Mouse (Mus musculus): Measurements from ENCODE around the gene Alg9.
A peak's percentile ranks its signal among the peaks of the same experiment; 100 is the strongest.

The Alg9 gene

GRCm38 (mm10) chr9:50774991-50775612, at the start of gene Alg9, which contains the start of gene 1110032A03Rik:
TSS of gene Alg9 (plus strand) at chr9:50775019.
TSS of gene 1110032A03Rik (minus strand) at chr9:50775520.
- peak; percentile 78 to 84 for DNase-seq (ENCODE audit: low spot score in 2 of 2)

GRCm38 (mm10) chr9:50725921-50726590, 48.8 kb upstream of the Alg9 start:
- no peak for DNase-seq (ENCODE audit: low spot score in 2 of 2)

GRCm38 (mm10) chr9:50727171-50727924, 47.5 kb upstream of the Alg9 start:
- peak; percentile 51 to 57 for DNase-seq (ENCODE audit: low spot score in 2 of 2)

- peak; percentile 81 to 87 for DNase-seq (ENCODE audit: low spot score in 2 of 2)
Measured at GRCm38 (mm10) chr9:50727925-50728651, 46.7 kb upstream of the Alg9 start.

DNA sequence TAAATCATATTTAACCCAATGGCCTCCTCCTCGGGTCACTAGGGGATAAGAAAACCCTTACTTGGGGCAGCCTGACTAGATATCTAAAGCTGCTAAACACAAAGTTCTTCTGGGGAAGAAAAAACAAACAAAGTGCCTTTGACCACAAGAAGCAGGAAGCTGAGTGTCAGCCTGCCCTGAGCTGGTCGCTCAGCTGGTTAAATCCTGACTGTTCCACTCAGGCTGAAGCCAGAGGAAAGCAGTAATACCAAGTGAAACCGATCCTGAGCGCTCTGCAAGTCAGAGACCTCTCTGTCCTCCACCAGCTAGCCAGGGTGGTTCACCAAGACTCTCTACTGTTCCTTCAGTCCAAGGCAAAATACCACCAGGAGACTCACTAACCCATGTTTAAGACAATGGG, 45.2 kb upstream of the Alg9 start:
- DNase-seq (ENCODE audit: low spot score in 2 of 2) = no peak

DNA sequence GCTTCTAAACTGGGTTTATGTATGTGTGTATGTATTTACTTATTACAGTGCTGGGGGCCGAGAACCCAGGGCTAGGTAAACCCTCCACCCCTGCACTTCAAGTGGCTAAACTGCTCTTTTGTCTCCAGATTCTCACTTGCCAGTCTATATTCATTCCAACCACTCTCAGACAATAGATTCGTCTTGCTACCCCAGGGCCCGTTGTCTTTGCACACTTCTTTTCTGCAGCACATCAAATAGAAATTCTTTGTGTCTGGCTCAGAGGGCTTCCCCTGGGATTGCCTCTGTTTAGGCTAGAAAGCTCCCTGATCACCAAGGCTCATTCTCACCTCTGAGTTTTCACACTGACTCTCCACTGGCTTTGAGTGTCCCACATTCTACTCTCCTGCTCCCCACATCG, 42.3 kb upstream of the Alg9 start:
- DNase-seq (ENCODE audit: low spot score in 2 of 2) = no peak

DNA sequence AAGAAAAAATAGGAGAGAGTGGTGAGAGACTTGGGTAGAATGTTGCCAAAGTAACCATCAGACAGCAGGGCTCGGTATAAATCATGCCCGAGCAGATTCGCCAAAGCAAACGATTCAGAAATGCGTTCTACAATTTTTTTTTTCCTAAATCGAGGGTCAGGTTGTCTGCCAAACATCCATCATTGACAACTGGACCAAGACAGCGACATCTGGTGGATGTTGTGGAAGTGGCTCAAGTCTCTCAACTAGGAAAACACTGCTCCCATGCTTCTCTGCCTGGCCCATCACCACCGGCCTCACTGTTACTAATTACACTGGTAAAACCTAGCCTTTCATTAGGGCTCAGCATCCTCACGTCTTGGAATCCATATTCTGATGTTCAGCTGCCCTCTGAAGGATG, 39.8 kb upstream of the Alg9 start:
- no peak for DNase-seq (ENCODE audit: low spot score in 2 of 2)

GRCm38 (mm10) chr9:50738914-50739870, 35.6 kb upstream of the Alg9 start, which contains the start of gene Dixdc1:
TSS of gene Dixdc1 (minus strand) at chr9:50739517.
- peak; percentile 84 to 88 for DNase-seq (ENCODE audit: low spot score in 2 of 2)

- DNase-seq (ENCODE audit: low spot score in 2 of 2) = no peak
Measured at GRCm38 (mm10) chr9:50740867-50741784, 33.7 kb upstream of the Alg9 start.

DNA sequence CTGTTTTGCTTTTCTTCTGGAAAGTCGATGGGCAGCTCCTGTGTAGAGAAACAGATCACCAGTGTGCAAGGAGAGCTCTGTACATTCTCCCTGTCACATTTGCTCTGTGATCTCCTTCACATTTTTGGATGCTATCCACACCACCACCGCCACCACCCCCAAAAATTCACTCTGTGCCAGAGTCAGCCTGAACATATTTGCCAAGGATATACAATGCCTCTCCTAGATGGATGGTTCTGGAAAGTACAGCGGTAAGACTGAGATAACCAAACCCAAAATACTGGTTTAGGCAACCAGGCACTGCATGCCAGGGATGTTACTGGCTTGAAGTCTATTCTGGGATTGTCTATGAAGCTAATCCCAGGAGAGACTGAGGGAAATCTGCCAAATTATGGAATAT, 32.6 kb upstream of the Alg9 start:
- no peak for DNase-seq (ENCODE audit: low spot score in 2 of 2)

DNA sequence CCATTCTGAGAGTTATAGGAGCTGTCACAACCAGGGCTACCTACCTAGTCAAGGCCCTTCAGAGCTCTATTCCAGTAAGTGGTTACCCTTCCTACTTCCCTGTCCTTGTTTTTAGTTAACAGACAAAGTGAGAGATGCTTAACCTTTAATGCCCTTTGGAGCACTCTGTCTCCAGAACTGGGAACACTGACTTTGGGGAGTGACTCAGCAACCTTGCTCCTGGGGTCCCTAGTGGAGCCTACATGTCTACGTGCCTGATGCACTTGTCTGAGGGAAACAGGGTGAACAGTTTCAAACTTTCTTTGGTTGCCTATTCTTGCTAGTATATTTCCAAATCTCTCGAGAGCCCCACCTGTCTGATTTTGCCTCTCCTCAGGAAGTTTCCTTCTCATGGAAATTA, 32.1 kb upstream of the Alg9 start:
- no peak for DNase-seq (ENCODE audit: low spot score in 2 of 2)

DNA sequence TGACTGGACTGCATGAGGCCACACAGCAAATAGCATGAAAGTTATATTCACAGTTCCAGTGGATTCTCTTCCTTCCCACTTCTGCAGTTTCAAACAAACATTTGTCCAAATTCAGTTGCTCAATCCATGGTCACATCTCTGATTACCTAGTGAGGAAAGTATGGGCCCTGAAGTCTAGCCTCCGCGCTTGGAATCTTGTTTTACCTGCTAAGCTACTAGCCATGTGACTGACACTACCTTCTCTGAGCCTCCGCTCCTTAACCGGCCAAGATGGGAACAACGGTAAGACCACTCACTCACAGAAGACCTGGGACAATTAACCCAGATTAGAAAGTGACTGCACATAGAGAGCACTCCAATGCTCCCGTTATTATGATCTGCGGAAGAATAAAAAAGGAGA, 29.0 kb upstream of the Alg9 start:
- DNase-seq (ENCODE audit: low spot score in 2 of 2) = no peak

DNA sequence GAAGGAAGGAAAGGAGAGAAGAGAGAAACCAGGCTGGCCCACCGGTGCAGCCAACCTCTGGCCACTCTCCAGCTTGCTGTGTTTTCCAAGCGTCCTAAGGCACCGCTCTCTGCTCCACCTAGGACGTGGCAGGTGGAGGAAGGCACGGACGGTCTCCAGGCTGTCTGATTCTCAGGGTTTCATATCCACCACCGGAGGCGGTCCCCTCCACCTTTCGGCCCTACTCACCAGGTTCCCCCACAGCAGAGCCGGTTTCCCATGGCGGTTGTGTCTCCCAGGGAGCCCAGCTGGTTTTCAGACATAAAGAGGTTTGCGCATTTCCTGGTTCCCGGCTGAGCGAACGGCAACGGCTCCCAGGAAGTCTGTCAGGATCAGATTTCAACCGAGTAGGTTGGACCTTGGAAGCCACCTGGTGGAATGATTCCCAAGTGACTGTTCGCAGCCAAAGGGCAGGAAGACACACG, 28.6 kb upstream of the Alg9 start, which contains the start of gene 2310030G06Rik:
2310030G06Rik (minus strand) TSS at position 323 of the 464 bp plus-strand sequence.
- DNase-seq (ENCODE audit: low spot score in 2 of 2) = no peak

GRCm38 (mm10) chr9:50750706-50751105, 24.1 kb upstream of the Alg9 start:
- no peak for DNase-seq (ENCODE audit: low spot score in 2 of 2)

DNA sequence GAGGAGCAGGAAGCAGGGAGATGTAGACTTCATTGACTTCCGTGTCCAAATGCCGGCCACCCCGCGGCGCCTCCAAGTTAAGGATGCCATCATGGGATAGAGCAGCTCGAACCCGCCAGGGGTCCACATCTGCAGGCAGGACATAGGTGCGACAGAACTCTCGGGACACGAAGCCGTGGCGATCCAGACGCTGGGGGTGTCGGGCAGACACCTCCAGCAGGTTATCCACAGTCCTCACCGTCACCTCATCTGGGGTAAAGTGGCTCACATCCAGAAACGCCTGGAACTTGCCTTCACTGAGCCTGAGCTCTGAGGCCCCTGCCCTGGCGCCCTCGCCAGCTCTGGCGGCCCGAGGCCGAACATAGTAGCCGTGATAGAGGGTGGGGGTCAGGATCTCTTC, 23.5 kb upstream of the Alg9 start, which contains the start of gene Cryab:
Cryab (plus strand) TSS at position 3 of the 400 bp plus-strand sequence.
- no peak for DNase-seq (ENCODE audit: low spot score in 2 of 2)

GRCm38 (mm10) chr9:50752054-50752602, 22.7 kb upstream of the Alg9 start, which contains the start of gene Hspb2:
TSS of gene Hspb2 (minus strand) at chr9:50752354.
- no peak for DNase-seq (ENCODE audit: low spot score in 2 of 2)

- DNase-seq (ENCODE audit: low spot score in 2 of 2) = no peak
Measured at GRCm38 (mm10) chr9:50752784-50753615, 21.8 kb upstream of the Alg9 start.

DNA sequence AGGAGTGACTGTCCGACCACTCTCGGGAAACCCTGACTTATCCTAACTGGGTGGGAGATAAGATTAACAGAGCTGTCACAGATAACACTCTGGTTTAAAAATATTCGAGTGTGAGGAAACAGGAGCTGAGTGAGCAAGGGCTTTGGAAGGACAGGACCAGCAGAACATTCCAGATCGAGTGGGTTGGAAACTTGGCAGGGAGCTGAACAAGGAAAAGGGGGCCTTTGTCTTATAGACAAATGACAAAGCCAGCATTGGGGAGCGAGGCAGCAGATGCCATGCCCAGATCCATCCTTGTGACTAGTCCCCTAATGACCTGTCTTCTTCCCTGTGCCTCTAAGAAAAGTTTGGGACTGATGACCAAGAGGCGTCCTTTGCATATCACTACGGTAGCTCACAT, 20.9 kb upstream of the Alg9 start:
- DNase-seq (ENCODE audit: low spot score in 2 of 2) = no peak

Data from frontal cortex, postnatal 14 days (tissue).